Mouse (Mus musculus) megakaryocyte, embryonic 14.5 days (primary cell): ENCODE results near the gene Inpp5d. TPM values are rescaled to one million over a fixed set of nuclear protein-coding genes. Genes with fewer than 3 reads are reported as not detected.

ENCODE experiments used
- H3K27me3 ChIP-seq: replicated peaks from 2 replicates; pipeline ENCODE3; 2012; ENCODE audit warnings: inconsistent platforms
- H3K36me3 ChIP-seq: replicated peaks from 2 replicates; pipeline ENCODE3; 2012; ENCODE audit warnings: low read length, inconsistent platforms, mixed read lengths
- H3K4me1 ChIP-seq: 2 replicates; pipeline ENCODE4 v1.6.1; 2012; ENCODE audit warnings: inconsistent platforms
- H3K4me3 ChIP-seq: replicated peaks from 2 replicates; pipeline ENCODE3; 2012; ENCODE audit warnings: moderate library complexity, mild to moderate bottlenecking, inconsistent platforms
- H3K9me3 ChIP-seq: 2 replicates; pipeline ENCODE4 v1.6.1; 2012; ENCODE audit warnings: inconsistent platforms
- FLI1 ChIP-seq: IDR thresholded peaks from 2 replicates; pipeline ENCODE4 v1.6.1; 2012; ENCODE audit warnings: low read length, inconsistent platforms, mixed read lengths
- GATA1 ChIP-seq: IDR thresholded peaks from 3 replicates; pipeline ENCODE4 v1.6.1; 2012; ENCODE audit warnings: mixed read lengths, low read length, inconsistent platforms, borderline replicate concordance
- polyA plus RNA-seq: library from polyadenylated mRNA; stranded (reverse); fragments of >175 nt; gene quantifications from 2 replicates; pipeline ENCODE4 v1.2.3, GENCODE M21; 2012; ENCODE audit warnings: low replicate concordance; ENCODE audit not compliant: insufficient read depth

Gene Inpp5d
- polyA plus RNA-seq, 1 experiment = 107 TPM

- Histone ChIP-seq H3K4me1 (peaks cover 98% of the 10 kb centered on the region), H3K36me3 (peaks cover 84% of the 10 kb centered on the region), H3K9me3 (no peaks in the 10 kb centered on the region), H3K4me3 (peak overlapping the region; percentile 76), H3K27me3 (no peaks in the 10 kb centered on the region)
- no peak for TF ChIP-seq GATA1
- TF ChIP-seq FLI1 = no peak
Observed at GRCm38 (mm10) chr1:87637878-87638600, 17.9 kb downstream of the Inpp5d start.

GRCm38 (mm10) chr1:87639724-87640123, 19.6 kb downstream of the Inpp5d start:
- TF ChIP-seq FLI1 = no peak
- no peak for TF ChIP-seq GATA1
- Histone ChIP-seq H3K4me3 (peak overlapping the region; percentile 88), H3K4me1 (peaks cover 100% of the 10 kb centered on the region), H3K36me3 (peaks cover 86% of the 10 kb centered on the region), H3K9me3 (no peaks in the 10 kb centered on the region), H3K27me3 (no peaks in the 10 kb centered on the region)

GRCm38 (mm10) chr1:87640165-87640661, 20.1 kb downstream of the Inpp5d start:
- peak overlapping the region; percentile 88 for H3K4me3 ChIP-seq
- H3K4me1 ChIP-seq = peaks cover 100% of the 10 kb centered on the region
- H3K27me3 ChIP-seq = no peaks in the 10 kb centered on the region
- TF ChIP-seq FLI1 = peak; percentile 33; the same call in 1 of the 2 replicates
- TF ChIP-seq GATA1 = no peak
- H3K36me3 ChIP-seq = peaks cover 85% of the 10 kb centered on the region
- no peaks in the 10 kb centered on the region for H3K9me3 ChIP-seq

- peaks cover 100% of the 10 kb centered on the region for H3K4me1 ChIP-seq
Observed at GRCm38 (mm10) chr1:87643016-87643415, 22.9 kb downstream of the Inpp5d start.

GRCm38 (mm10) chr1:87645041-87645440, 24.9 kb downstream of the Inpp5d start:
- Histone ChIP-seq H3K4me3 (no peak overlapping the region), H3K9me3 (no peaks in the 10 kb centered on the region), H3K36me3 (peaks cover 79% of the 10 kb centered on the region), H3K27me3 (no peaks in the 10 kb centered on the region), H3K4me1 (peaks cover 100% of the 10 kb centered on the region)
- no peak for TF ChIP-seq FLI1
- no peak for TF ChIP-seq GATA1

More at GRCm38 (mm10) chr1:87643016-87643415, 22.9 kb downstream of the Inpp5d start:
- H3K27me3 ChIP-seq = no peaks in the 10 kb centered on the region
- TF ChIP-seq FLI1 (no peak), GATA1 (no peak)
- H3K4me3 ChIP-seq = no peak overlapping the region
- no peaks in the 10 kb centered on the region for H3K9me3 ChIP-seq
- H3K36me3 ChIP-seq = peaks cover 81% of the 10 kb centered on the region

GRCm38 (mm10) chr1:87645748-87646147, 25.6 kb downstream of the Inpp5d start:
- H3K4me1 ChIP-seq = peaks cover 100% of the 10 kb centered on the region
- peak overlapping the region; percentile 9 for H3K4me3 ChIP-seq

GRCm38 (mm10) chr1:87647820-87648219, 27.7 kb downstream of the Inpp5d start:
- Histone ChIP-seq H3K4me3 (peak overlapping the region; percentile 70), H3K9me3 (no peaks in the 10 kb centered on the region), H3K36me3 (peaks cover 85% of the 10 kb centered on the region), H3K4me1 (peaks cover 100% of the 10 kb centered on the region), H3K27me3 (no peaks in the 10 kb centered on the region)
- TF ChIP-seq GATA1 = no peak
- TF ChIP-seq FLI1 = no peak

More at GRCm38 (mm10) chr1:87645748-87646147, 25.6 kb downstream of the Inpp5d start:
- TF ChIP-seq FLI1 = no peak
- no peak for TF ChIP-seq GATA1
- H3K27me3 ChIP-seq = no peaks in the 10 kb centered on the region
- no peaks in the 10 kb centered on the region for H3K9me3 ChIP-seq
- peaks cover 85% of the 10 kb centered on the region for H3K36me3 ChIP-seq

GRCm38 (mm10) chr1:87648657-87649056, 28.5 kb downstream of the Inpp5d start:
- H3K9me3 ChIP-seq = no peaks in the 10 kb centered on the region
- peak overlapping the region; percentile 83 for H3K4me3 ChIP-seq
- H3K27me3 ChIP-seq = no peaks in the 10 kb centered on the region
- peaks cover 98% of the 10 kb centered on the region for H3K4me1 ChIP-seq
- peaks cover 81% of the 10 kb centered on the region for H3K36me3 ChIP-seq
- no peak for TF ChIP-seq GATA1
- no peak for TF ChIP-seq FLI1

GRCm38 (mm10) chr1:87649219-87649805, 29.2 kb downstream of the Inpp5d start:
- peaks cover 95% of the 10 kb centered on the region for H3K4me1 ChIP-seq
- no peaks in the 10 kb centered on the region for H3K9me3 ChIP-seq
- peaks cover 80% of the 10 kb centered on the region for H3K36me3 ChIP-seq
- H3K4me3 ChIP-seq = peak overlapping the region; percentile 83
- H3K27me3 ChIP-seq = no peaks in the 10 kb centered on the region
- no peak for TF ChIP-seq FLI1
- TF ChIP-seq GATA1 = no peak

- no peaks in the 10 kb centered on the region for H3K9me3 ChIP-seq
- peaks cover 95% of the 10 kb centered on the region for H3K4me1 ChIP-seq
- TF ChIP-seq FLI1 (no peak), GATA1 (no peak)
- H3K27me3 ChIP-seq = no peaks in the 10 kb centered on the region
- H3K4me3 ChIP-seq = peak overlapping the region; percentile 30
- peaks cover 81% of the 10 kb centered on the region for H3K36me3 ChIP-seq
Observed at GRCm38 (mm10) chr1:87649958-87650474, 29.9 kb downstream of the Inpp5d start.
